Mouse (Mus musculus): Measurements from ENCODE around the gene 4930578C19Rik. TPM values are rescaled to one million over a fixed set of nuclear protein-coding genes. Genes with fewer than 3 reads are reported as not detected.
"Not testable (repeated sequence)": the region's sequence is repeated elsewhere in the genome, so short reads cannot be mapped to it uniquely, and the experiment has no call there.

The 4930578C19Rik gene
- polyA plus RNA-seq, 1 experiment = 0.21 TPM

- 96% methylated on average over 4 of the region's 4 CpGs for WGBS
- Histone ChIP-seq H3K36me3 (ENCODE audit: control insufficient read depth, insufficient read depth, low read length) (no peaks in the 10 kb centered on the region), H3K4me3 (ENCODE audit: extremely low read depth, insufficient read depth, insufficient read length) (no peak overlapping the region), H3K27ac (ENCODE audit: insufficient read depth, low read length) (no peak overlapping the region), H3K27me3 (ENCODE audit: control insufficient read depth, insufficient read depth, low read length) (no peaks in the 10 kb centered on the region), H3K4me1 (ENCODE audit: control insufficient read depth, insufficient read depth, insufficient read length) (no peaks in the 10 kb centered on the region)
- TF ChIP-seq CTCF (IDR thresholded peaks at IDR 0.05; ENCODE audit: extremely low read depth, insufficient read depth, insufficient read length, insufficient replicate concordance) (no peak), POLR2A (IDR thresholded peaks at IDR 0.05; ENCODE audit: low read depth, low read length) (no peak)
- no peak for DNase-seq (ENCODE audit: low read depth in 1 of 2, low spot score in 2 of 2)
These were observed 40.9 kb downstream of the 4930578C19Rik start for GRCm38 (mm10) chrX:18420161-18420784.

- DNase-seq (ENCODE audit: low read depth in 1 of 2, low spot score in 2 of 2) = no peak
- TF ChIP-seq CTCF (IDR thresholded peaks at IDR 0.05; ENCODE audit: extremely low read depth, insufficient read depth, insufficient read length, insufficient replicate concordance) = no peak
- no peak for TF ChIP-seq POLR2A (IDR thresholded peaks at IDR 0.05; ENCODE audit: low read depth, low read length)
- no peaks in the 10 kb centered on the region for H3K36me3 ChIP-seq (ENCODE audit: control insufficient read depth, insufficient read depth, low read length)
- no peaks in the 10 kb centered on the region for H3K4me1 ChIP-seq (ENCODE audit: control insufficient read depth, insufficient read depth, insufficient read length)
- H3K4me3 ChIP-seq (ENCODE audit: extremely low read depth, insufficient read depth, insufficient read length) = no peak overlapping the region
- WGBS = 46% methylated on average over 1 of the region's 1 CpGs
- no peak overlapping the region for H3K27ac ChIP-seq (ENCODE audit: insufficient read depth, low read length)
- no peaks in the 10 kb centered on the region for H3K27me3 ChIP-seq (ENCODE audit: control insufficient read depth, insufficient read depth, low read length)
These were observed 42.2 kb downstream of the 4930578C19Rik start for GRCm38 (mm10) chrX:18418977-18419376.

DNA sequence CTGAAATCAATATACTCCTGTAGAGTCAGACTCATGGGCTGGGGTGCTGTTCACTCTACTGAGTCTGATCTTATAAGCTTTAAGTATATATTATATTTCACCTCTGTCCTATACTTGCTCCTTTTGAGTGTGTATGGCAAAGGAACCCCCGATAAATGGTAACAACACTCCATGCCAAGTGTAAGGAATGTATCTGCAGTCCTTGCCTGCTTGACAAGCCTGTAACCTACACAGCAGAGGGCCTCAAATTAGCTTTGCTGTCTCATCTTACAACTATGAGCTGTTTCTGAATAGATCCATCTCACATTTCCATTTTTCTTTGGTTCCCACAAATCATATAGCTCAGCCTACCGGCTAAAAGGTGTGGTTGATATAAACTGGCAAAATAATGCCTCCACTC, 46.6 kb downstream of the 4930578C19Rik start:
- H3K4me3 ChIP-seq (ENCODE audit: extremely low read depth, insufficient read depth, insufficient read length) = no peak overlapping the region
- no peaks in the 10 kb centered on the region for H3K27me3 ChIP-seq (ENCODE audit: control insufficient read depth, insufficient read depth, low read length)
- no peaks in the 10 kb centered on the region for H3K36me3 ChIP-seq (ENCODE audit: control insufficient read depth, insufficient read depth, low read length)
- no peak for DNase-seq (ENCODE audit: low read depth in 1 of 2, low spot score in 2 of 2)
- WGBS = 84% methylated on average over 2 of the region's 2 CpGs
- no peaks in the 10 kb centered on the region for H3K4me1 ChIP-seq (ENCODE audit: control insufficient read depth, insufficient read depth, insufficient read length)
- no peak overlapping the region for H3K27ac ChIP-seq (ENCODE audit: insufficient read depth, low read length)
- no peak for TF ChIP-seq CTCF (IDR thresholded peaks at IDR 0.05; ENCODE audit: extremely low read depth, insufficient read depth, insufficient read length, insufficient replicate concordance)

GRCm38 (mm10) chrX:18411071-18411840, 49.9 kb downstream of the 4930578C19Rik start:
- 84% methylated on average over 10 of the region's 10 CpGs for WGBS

DNA sequence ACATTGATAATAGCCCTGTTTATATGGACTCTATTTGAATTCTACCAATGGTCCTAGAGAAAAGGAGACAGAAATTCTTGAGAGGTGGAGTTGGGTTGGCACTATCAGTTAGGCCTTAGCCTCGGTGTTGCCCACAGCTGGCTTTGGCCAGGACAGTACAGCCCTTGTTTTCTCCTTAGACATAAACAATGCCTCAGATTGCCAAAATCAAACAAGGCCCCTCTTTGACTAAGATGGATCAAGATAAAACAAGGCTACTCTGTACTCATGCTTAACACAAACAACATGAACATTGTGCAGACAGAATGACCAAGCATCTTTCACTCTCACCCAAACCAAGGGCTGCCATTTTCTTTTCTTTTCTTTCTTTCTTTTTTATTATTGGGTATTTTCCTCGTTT, 51.6 kb downstream of the 4930578C19Rik start:
- no peaks in the 10 kb centered on the region for H3K36me3 ChIP-seq (ENCODE audit: control insufficient read depth, insufficient read depth, low read length)
- DNase-seq (ENCODE audit: low read depth in 1 of 2, low spot score in 2 of 2) = no peak
- WGBS = 62% methylated on average over 2 of the region's 2 CpGs
- no peaks in the 10 kb centered on the region for H3K4me1 ChIP-seq (ENCODE audit: control insufficient read depth, insufficient read depth, insufficient read length)
- H3K4me3 ChIP-seq (ENCODE audit: extremely low read depth, insufficient read depth, insufficient read length) = no peak overlapping the region
- TF ChIP-seq POLR2A (IDR thresholded peaks at IDR 0.05; ENCODE audit: low read depth, low read length) = no peak
- no peak for TF ChIP-seq CTCF (IDR thresholded peaks at IDR 0.05; ENCODE audit: extremely low read depth, insufficient read depth, insufficient read length, insufficient replicate concordance)
- H3K27ac ChIP-seq (ENCODE audit: insufficient read depth, low read length) = no peak overlapping the region
- no peaks in the 10 kb centered on the region for H3K27me3 ChIP-seq (ENCODE audit: control insufficient read depth, insufficient read depth, low read length)

More at GRCm38 (mm10) chrX:18411071-18411840, 49.9 kb downstream of the 4930578C19Rik start:
- TF ChIP-seq POLR2A (IDR thresholded peaks at IDR 0.05; ENCODE audit: low read depth, low read length) (no peak), CTCF (IDR thresholded peaks at IDR 0.05; ENCODE audit: extremely low read depth, insufficient read depth, insufficient read length, insufficient replicate concordance) (no peak)
- DNase-seq (ENCODE audit: low read depth in 1 of 2, low spot score in 2 of 2) = no peak
- Histone ChIP-seq H3K27ac (ENCODE audit: insufficient read depth, low read length) (no peak overlapping the region), H3K36me3 (ENCODE audit: control insufficient read depth, insufficient read depth, low read length) (no peaks in the 10 kb centered on the region), H3K4me3 (ENCODE audit: extremely low read depth, insufficient read depth, insufficient read length) (no peak overlapping the region), H3K27me3 (ENCODE audit: control insufficient read depth, insufficient read depth, low read length) (no peaks in the 10 kb centered on the region), H3K4me1 (ENCODE audit: control insufficient read depth, insufficient read depth, insufficient read length) (no peaks in the 10 kb centered on the region)

GRCm38 (mm10) chrX:18402296-18402695, 58.9 kb downstream of the 4930578C19Rik start:
- Histone ChIP-seq H3K4me1 (ENCODE audit: control insufficient read depth, insufficient read depth, insufficient read length) (no peaks in the 10 kb centered on the region), H3K27me3 (ENCODE audit: control insufficient read depth, insufficient read depth, low read length) (no peaks in the 10 kb centered on the region), H3K27ac (ENCODE audit: insufficient read depth, low read length) (no peak overlapping the region), H3K36me3 (ENCODE audit: control insufficient read depth, insufficient read depth, low read length) (no peaks in the 10 kb centered on the region), H3K4me3 (ENCODE audit: extremely low read depth, insufficient read depth, insufficient read length) (no peak overlapping the region)
- TF ChIP-seq POLR2A (IDR thresholded peaks at IDR 0.05; ENCODE audit: low read depth, low read length) (no peak), CTCF (IDR thresholded peaks at IDR 0.05; ENCODE audit: extremely low read depth, insufficient read depth, insufficient read length, insufficient replicate concordance) (no peak)
- no peak for DNase-seq (ENCODE audit: low read depth in 1 of 2, low spot score in 2 of 2)
- WGBS = 53% methylated on average over 10 of the region's 10 CpGs

GRCm38 (mm10) chrX:18396700-18397099, 64.5 kb downstream of the 4930578C19Rik start:
- no peak for TF ChIP-seq CTCF (IDR thresholded peaks at IDR 0.05; ENCODE audit: extremely low read depth, insufficient read depth, insufficient read length, insufficient replicate concordance)
- no peak for TF ChIP-seq POLR2A (IDR thresholded peaks at IDR 0.05; ENCODE audit: low read depth, low read length)
- H3K36me3 ChIP-seq (ENCODE audit: control insufficient read depth, insufficient read depth, low read length) = no peaks in the 10 kb centered on the region
- no peak overlapping the region for H3K27ac ChIP-seq (ENCODE audit: insufficient read depth, low read length)
- 87% methylated on average over 2 of the region's 2 CpGs for WGBS
- no peak overlapping the region for H3K4me3 ChIP-seq (ENCODE audit: extremely low read depth, insufficient read depth, insufficient read length)
- DNase-seq (ENCODE audit: low read depth in 1 of 2, low spot score in 2 of 2) = no peak
- no peaks in the 10 kb centered on the region for H3K4me1 ChIP-seq (ENCODE audit: control insufficient read depth, insufficient read depth, insufficient read length)
- no peaks in the 10 kb centered on the region for H3K27me3 ChIP-seq (ENCODE audit: control insufficient read depth, insufficient read depth, low read length)

- WGBS = 82% methylated on average over 5 of the region's 5 CpGs
- DNase-seq (ENCODE audit: low read depth in 1 of 2, low spot score in 2 of 2); H3K27ac ChIP-seq (ENCODE audit: insufficient read depth, low read length); H3K4me3 ChIP-seq (ENCODE audit: extremely low read depth, insufficient read depth, insufficient read length); H3K27me3 ChIP-seq (ENCODE audit: control insufficient read depth, insufficient read depth, low read length); H3K36me3 ChIP-seq (ENCODE audit: control insufficient read depth, insufficient read depth, low read length); H3K4me1 ChIP-seq (ENCODE audit: control insufficient read depth, insufficient read depth, insufficient read length): not testable (repeated sequence)
These were observed 77.0 kb downstream of the 4930578C19Rik start for GRCm38 (mm10) chrX:18384181-18384580.
